Mouse (Mus musculus) lung, embryonic 15.5 days (tissue): ENCODE measurements around the gene Cyp27b1. TPM values are rescaled to one million over a fixed set of nuclear protein-coding genes. Genes with fewer than 3 reads are reported as not detected.

Experiments used
- ATAC-seq: fragments of 200-750 bp; cut with Nextera tagmentation; 2 replicates; pipeline ENCODE4 v1.8.0; 2017; ENCODE audit warnings: moderate number of reproducible peaks, borderline replicate concordance; ENCODE audit not compliant: low FRiP score, low TSS enrichment; ENCODE audit errors: extremely low read depth
- H3K27ac ChIP-seq: fragments of 300-500 bp; sonication (generic); 2 replicates; pipeline ENCODE4 v1.5.1; 2015; ENCODE audit warnings: moderate library complexity, mild to moderate bottlenecking, inconsistent platforms
- H3K27me3 ChIP-seq: fragments of 300-500 bp; sonication (generic); 2 replicates; pipeline ENCODE4 v1.6.1; 2015; ENCODE audit warnings: inconsistent platforms
- H3K36me3 ChIP-seq: fragments of 300-500 bp; sonication (generic); 2 replicates; pipeline ENCODE4 v1.6.1; 2015; ENCODE audit warnings: inconsistent platforms
- H3K4me1 ChIP-seq: fragments of 300-500 bp; sonication (generic); 2 replicates; pipeline ENCODE4 v1.6.1; 2015; ENCODE audit warnings: inconsistent platforms
- H3K4me2 ChIP-seq: fragments of 300-500 bp; sonication (generic); 2 replicates; pipeline ENCODE4 v1.6.1; 2015; ENCODE audit warnings: inconsistent platforms, mild to moderate bottlenecking, moderate library complexity
- H3K4me3 ChIP-seq: fragments of 300-500 bp; sonication (generic); 2 replicates; pipeline ENCODE4 v1.5.1; 2015; ENCODE audit warnings: mild to moderate bottlenecking, inconsistent platforms
- H3K9ac ChIP-seq: fragments of 300-500 bp; sonication (generic); 2 replicates; pipeline ENCODE4 v1.6.1; 2015; ENCODE audit warnings: inconsistent platforms
- H3K9me3 ChIP-seq: fragments of 300-500 bp; sonication (generic); 2 replicates; pipeline ENCODE4 v1.6.1; 2016; ENCODE audit warnings: inconsistent platforms
- WGBS: fragments of 180-500 bp; shearing (Covaris S2); methylation state at CpG from one replicate; pipeline ENCODE4 v1.1.7; 2015; 5-methylcytosine and 5-hydroxymethylcytosine counted together
- polyA plus RNA-seq: library from polyadenylated mRNA; unstranded; fragments of >200 nt; fragmentation: Nextera tagmentation; extraction: Ambion mirVana; gene quantifications from 2 replicates; pipeline ENCODE4 v1.2.1, GENCODE M21; 2015

The Cyp27b1 gene
- polyA plus RNA-seq, result 0.16 and 0.25 TPM in 2 replicates

DNA sequence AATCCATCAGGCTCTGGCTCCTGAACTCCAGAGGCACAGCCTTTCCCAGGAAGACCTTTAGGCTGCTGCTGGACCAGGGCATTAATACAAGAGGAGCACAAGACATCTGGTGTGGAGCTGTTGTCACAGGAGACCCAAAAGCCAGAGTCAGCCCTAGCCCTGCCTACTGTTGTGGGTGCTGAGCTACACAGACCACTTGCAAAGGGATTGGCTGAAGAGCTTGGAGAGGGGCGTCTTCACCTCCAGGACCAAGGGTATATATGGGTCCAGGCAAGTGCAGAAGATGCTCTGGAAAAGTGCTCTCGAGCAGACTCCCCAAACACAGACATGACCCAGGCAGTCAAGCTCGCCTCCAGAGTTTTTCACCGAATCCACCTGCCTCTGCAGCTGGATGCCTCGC, at the start of gene Cyp27b1:
Gene Cyp27b1, plus strand, starts transcription at position 297 of the 400 bp plus-strand sequence.
- Histone ChIP-seq H3K4me3 (peak within 1 kb of the TSS; percentile 20; the same call in 1 of the 2 replicates), H3K27me3 (peaks cover 54% of the 10 kb centered on the region), H3K27ac (no peak within 1 kb of the TSS), H3K9ac (no peak within 1 kb of the TSS), H3K36me3 (peaks cover 7% of the 10 kb centered on the region; the same call in 1 of the 2 replicates), H3K4me2 (peak within 1 kb of the TSS; percentile 44), H3K4me1 (peaks cover 19% of the 10 kb centered on the region), H3K9me3 (no peaks in the 10 kb centered on the region)
- no peak for ATAC-seq
- 41% methylated on average over 5 of the region's 5 CpGs for WGBS

DNA sequence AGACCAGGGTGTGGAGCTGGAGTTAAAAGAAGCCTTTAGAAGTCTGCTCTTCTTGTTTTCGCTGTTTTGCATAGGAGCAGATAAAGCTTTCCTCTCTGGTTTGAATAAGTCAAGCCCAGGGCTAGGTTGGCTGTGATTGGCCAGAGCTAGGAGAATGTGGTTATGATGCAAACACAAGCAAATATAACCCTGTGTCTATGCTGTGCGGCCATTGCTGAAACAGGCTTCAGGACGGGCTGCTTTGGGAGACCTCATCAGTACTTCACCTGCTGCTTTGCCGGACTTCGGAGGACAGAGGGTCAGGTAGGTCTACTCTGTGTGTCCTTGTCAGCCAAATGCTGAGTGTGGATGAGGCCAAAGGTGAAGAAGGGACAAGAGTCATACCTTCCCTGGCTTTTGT, 47.5 kb upstream of the Cyp27b1 start, which contains the start of gene Avil:
Gene Avil, plus strand, starts transcription at position 181 of the 400 bp plus-strand sequence.
- ATAC-seq, result no peak
- 83% methylated on average over 5 of the region's 5 CpGs for WGBS
- H3K9ac ChIP-seq, result no peak within 1 kb of the TSS

DNA sequence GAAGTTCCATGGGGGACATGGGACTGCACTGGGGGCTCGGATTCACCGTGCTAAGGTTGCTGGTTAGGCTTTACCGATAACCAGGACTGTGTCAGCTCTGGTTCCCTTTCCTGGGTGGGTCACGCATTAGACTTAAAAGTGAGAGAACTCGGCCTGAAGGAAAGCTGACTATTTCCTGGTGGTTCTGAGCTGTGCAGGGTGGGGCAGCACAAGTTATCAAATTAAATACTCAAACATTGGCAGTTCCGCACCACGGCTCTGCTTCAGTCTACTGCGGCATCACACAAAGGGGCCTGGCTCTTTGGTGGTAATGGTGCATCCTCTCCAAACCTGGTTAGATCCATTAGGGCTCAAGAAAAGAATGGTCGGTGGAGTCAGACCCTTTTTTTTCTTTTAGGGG, 46.8 kb upstream of the Cyp27b1 start:
- 81% methylated on average over 9 of the region's 9 CpGs for WGBS
- H3K27ac ChIP-seq, result no peak overlapping the region
- no peaks in the 10 kb centered on the region for H3K27me3 ChIP-seq
- no peak overlapping the region for H3K9ac ChIP-seq
- no peaks in the 10 kb centered on the region for H3K9me3 ChIP-seq
- H3K4me2 ChIP-seq, result no peak overlapping the region
- H3K4me3 ChIP-seq, result no peak overlapping the region
- H3K4me1 ChIP-seq, result 0 out of 2 replicates have a peak, but pooled peaks cover 4% of the 10 kb centered on the region
- ATAC-seq, result no peak
- H3K36me3 ChIP-seq, result peaks cover 24% of the 10 kb centered on the region

More for the DNA sequence above, 47.5 kb upstream of the Cyp27b1 start, which contains the start of gene Avil:
- peaks cover 28% of the 10 kb centered on the region for H3K36me3 ChIP-seq
- H3K9me3 ChIP-seq, result no peaks in the 10 kb centered on the region
- H3K4me2 ChIP-seq, result no peak within 1 kb of the TSS
- no peak within 1 kb of the TSS for H3K4me3 ChIP-seq
- H3K4me1 ChIP-seq, result 0 out of 2 replicates have a peak, but pooled peaks cover 4% of the 10 kb centered on the region
- H3K27ac ChIP-seq, result no peak within 1 kb of the TSS
- H3K27me3 ChIP-seq, result no peaks in the 10 kb centered on the region

DNA sequence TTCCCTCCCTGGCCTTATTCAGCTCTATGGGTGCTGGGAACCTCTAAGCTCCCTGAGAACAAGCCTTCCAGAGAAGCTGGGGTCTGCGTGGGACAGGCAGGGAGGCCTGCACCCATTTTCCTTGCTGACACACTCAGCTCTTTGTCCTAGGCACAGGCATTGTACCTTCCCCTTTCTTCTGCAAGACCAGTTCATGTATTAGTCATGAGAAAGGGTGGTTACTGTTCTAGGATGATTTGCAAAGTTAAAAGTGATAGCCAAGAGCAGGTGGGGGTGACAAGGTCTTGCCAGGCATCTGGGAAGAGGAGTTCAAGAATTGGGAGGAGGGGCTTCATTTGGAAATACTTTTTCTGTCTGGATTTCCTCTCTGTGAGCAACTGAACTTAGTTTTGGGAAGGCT, 46.0 kb upstream of the Cyp27b1 start:
- Histone ChIP-seq H3K9ac (no peak overlapping the region), H3K4me2 (no peak overlapping the region)
- 82% methylated on average over 1 of the region's 1 CpGs for WGBS

DNA sequence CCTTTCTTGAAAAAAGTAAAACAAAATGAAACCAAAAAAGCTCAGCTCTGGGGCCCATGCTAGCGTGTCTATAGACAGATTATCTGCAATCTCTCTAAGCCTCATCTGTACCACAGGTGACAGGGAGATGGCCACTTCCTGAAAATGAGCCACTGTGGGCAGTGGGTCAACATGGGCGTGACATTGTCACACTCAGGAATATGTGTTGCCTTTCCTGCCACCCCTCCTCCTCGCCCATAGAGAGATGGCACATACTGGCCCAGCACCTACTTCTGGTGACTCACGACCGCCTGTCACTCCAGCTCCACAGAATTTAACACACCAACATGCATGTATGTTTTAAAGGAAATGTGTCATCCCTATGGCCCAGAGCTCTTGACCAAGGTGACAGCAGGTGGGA, 45.3 kb upstream of the Cyp27b1 start:
- H3K27me3 ChIP-seq, result no peaks in the 10 kb centered on the region
- peaks cover 17% of the 10 kb centered on the region for H3K36me3 ChIP-seq
- no peak overlapping the region for H3K4me2 ChIP-seq
- H3K9ac ChIP-seq, result no peak overlapping the region
- no peak overlapping the region for H3K27ac ChIP-seq
- H3K9me3 ChIP-seq, result no peaks in the 10 kb centered on the region
- no peak overlapping the region for H3K4me3 ChIP-seq
- H3K4me1 ChIP-seq, result 0 out of 2 replicates have a peak, but pooled peaks cover 4% of the 10 kb centered on the region
- no peak for ATAC-seq
- WGBS, result 80% methylated on average over 5 of the region's 5 CpGs

More for the DNA sequence above, 46.0 kb upstream of the Cyp27b1 start:
- Histone ChIP-seq H3K4me1 (0 out of 2 replicates have a peak, but pooled peaks cover 4% of the 10 kb centered on the region), H3K27me3 (no peaks in the 10 kb centered on the region), H3K27ac (no peak overlapping the region), H3K36me3 (peaks cover 24% of the 10 kb centered on the region), H3K4me3 (no peak overlapping the region), H3K9me3 (no peaks in the 10 kb centered on the region)
- no peak for ATAC-seq

DNA sequence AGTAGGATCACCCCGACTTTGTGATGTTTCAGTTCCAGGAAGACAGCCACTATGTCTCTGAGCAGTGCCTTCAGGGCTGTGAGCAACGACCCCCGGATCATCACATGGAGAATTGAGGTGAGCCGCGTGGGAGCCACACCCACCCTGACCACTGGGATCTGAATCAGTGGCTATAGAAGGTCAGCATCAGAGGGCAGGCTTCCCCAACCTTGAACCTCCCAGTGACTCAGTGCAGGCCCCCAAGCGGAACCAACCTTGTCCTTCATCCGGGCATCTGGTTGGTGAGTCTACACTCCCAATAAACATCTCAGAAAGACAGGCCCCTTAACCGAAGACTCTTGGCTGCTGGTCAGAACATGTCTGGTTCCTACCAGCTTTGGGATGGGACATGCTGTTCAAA, 44.7 kb upstream of the Cyp27b1 start:
- H3K9ac ChIP-seq, result no peak overlapping the region
- H3K9me3 ChIP-seq, result no peaks in the 10 kb centered on the region
- peaks cover 12% of the 10 kb centered on the region for H3K36me3 ChIP-seq
- H3K27me3 ChIP-seq, result no peaks in the 10 kb centered on the region
- ATAC-seq, result no peak
- H3K4me1 ChIP-seq, result 0 out of 2 replicates have a peak, but pooled peaks cover 4% of the 10 kb centered on the region
- no peak overlapping the region for H3K27ac ChIP-seq
- H3K4me3 ChIP-seq, result no peak overlapping the region
- no peak overlapping the region for H3K4me2 ChIP-seq
- 86% methylated on average over 8 of the region's 8 CpGs for WGBS

DNA sequence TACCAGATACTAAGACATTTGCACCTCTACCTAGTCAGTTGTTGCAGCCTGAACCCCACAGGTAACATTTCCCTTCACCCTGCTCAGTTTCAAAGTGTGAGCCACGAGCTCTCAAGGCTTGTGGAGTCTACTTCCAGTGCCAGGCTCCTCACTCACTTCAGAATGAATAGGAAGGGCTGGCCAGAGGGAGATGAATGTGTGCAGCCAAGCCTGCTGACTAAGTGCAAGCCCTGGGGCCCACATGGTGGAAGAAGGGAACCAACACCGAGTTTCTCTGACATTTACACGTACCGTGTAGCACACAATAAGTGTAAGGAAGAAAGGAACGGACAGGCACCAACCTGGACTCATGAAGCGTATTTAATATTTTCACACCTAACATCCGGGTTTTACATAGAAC, 44.2 kb upstream of the Cyp27b1 start:
- ATAC-seq, result no peak
- 75% methylated on average over 7 of the region's 7 CpGs for WGBS
- Histone ChIP-seq H3K4me1 (0 out of 2 replicates have a peak, but pooled peaks cover 4% of the 10 kb centered on the region), H3K4me2 (no peak overlapping the region), H3K4me3 (no peak overlapping the region), H3K9ac (no peak overlapping the region), H3K36me3 (peaks cover 7% of the 10 kb centered on the region), H3K27me3 (no peaks in the 10 kb centered on the region), H3K9me3 (no peaks in the 10 kb centered on the region), H3K27ac (no peak overlapping the region)

DNA sequence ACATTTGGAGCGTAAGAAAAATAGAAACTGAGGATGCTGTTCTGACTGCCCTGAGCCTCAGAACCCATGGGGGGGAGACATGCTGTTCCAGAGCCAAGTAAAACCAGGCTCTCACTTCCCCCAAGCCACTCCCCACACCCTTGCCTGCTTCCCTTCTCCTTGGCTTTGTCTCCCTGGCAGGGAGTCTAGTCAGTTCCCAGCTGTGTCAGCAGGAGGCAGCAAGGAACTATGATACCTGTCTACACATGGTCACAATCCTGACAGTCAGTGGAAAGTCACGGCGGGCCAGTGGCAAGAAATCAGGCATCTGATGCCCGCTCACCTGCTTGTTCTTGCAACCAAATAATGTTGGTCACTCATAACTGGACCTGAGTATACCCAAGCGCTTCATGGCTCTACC, 31.6 kb upstream of the Cyp27b1 start:
- ATAC-seq, result no peak
- WGBS, result 57% methylated on average over 5 of the region's 5 CpGs
- H3K36me3 ChIP-seq, result no peaks in the 10 kb centered on the region

DNA sequence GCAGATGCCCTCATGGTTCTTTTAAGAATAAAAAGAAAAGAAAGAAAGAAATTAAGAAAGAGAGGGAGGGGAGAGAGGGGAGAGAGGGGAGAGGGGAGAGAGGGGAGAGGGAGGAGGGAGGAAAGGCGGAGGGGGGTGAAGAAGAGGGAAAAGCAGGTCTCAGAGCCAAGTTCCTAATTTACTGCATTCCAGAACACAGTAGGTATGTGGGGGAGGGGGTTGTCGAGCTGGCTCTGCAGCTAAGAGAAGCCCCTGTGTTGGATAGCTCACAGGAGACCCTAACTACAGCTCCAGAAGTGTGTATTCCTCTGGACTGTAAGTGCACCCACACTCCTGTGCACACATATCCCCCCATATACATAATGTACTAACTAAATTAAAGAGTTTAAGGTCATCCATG, 31.0 kb upstream of the Cyp27b1 start:
- Histone ChIP-seq H3K4me2 (no peak overlapping the region), H3K9ac (no peak overlapping the region), H3K27me3 (no peaks in the 10 kb centered on the region), H3K27ac (no peak overlapping the region), H3K9me3 (no peaks in the 10 kb centered on the region), H3K4me3 (no peak overlapping the region), H3K36me3 (peaks cover 5% of the 10 kb centered on the region), H3K4me1 (no peaks in the 10 kb centered on the region)
- WGBS, result 18% methylated on average over 2 of the region's 2 CpGs
- ATAC-seq, result no peak

More for the DNA sequence above, 31.6 kb upstream of the Cyp27b1 start:
- no peak overlapping the region for H3K4me3 ChIP-seq
- H3K27ac ChIP-seq, result no peak overlapping the region
- no peak overlapping the region for H3K9ac ChIP-seq
- no peaks in the 10 kb centered on the region for H3K27me3 ChIP-seq
- no peaks in the 10 kb centered on the region for H3K4me1 ChIP-seq
- no peaks in the 10 kb centered on the region for H3K9me3 ChIP-seq
- H3K4me2 ChIP-seq, result no peak overlapping the region

DNA sequence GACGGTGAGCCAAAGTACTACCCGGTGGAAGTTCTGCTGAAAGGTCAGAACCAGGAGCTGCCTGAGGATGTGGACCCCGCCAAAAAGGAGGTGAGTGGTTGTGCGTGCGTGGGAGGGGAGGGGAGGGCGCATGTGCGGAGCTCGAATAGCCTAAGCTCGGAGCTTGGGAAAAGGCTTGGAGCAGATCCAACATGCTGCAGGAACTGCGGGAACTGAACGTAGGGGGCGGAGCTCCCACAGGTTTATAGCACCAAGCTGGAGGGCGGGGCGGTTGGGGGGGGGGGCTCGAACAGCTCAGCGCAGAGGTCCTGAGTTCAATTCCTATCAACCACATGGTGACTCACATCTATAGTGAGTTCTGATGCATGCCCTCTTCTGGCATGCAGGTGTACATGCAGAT, 29.6 kb upstream of the Cyp27b1 start:
- 58% methylated on average over 16 of the region's 16 CpGs for WGBS
- H3K4me2 ChIP-seq, result no peak overlapping the region
- H3K27me3 ChIP-seq, result no peaks in the 10 kb centered on the region
- H3K36me3 ChIP-seq, result peaks cover 16% of the 10 kb centered on the region
- H3K9ac ChIP-seq, result no peak overlapping the region
- H3K4me1 ChIP-seq, result no peaks in the 10 kb centered on the region
- H3K27ac ChIP-seq, result no peak overlapping the region
- no peak overlapping the region for H3K4me3 ChIP-seq
- no peak for ATAC-seq
- H3K9me3 ChIP-seq, result no peaks in the 10 kb centered on the region

DNA sequence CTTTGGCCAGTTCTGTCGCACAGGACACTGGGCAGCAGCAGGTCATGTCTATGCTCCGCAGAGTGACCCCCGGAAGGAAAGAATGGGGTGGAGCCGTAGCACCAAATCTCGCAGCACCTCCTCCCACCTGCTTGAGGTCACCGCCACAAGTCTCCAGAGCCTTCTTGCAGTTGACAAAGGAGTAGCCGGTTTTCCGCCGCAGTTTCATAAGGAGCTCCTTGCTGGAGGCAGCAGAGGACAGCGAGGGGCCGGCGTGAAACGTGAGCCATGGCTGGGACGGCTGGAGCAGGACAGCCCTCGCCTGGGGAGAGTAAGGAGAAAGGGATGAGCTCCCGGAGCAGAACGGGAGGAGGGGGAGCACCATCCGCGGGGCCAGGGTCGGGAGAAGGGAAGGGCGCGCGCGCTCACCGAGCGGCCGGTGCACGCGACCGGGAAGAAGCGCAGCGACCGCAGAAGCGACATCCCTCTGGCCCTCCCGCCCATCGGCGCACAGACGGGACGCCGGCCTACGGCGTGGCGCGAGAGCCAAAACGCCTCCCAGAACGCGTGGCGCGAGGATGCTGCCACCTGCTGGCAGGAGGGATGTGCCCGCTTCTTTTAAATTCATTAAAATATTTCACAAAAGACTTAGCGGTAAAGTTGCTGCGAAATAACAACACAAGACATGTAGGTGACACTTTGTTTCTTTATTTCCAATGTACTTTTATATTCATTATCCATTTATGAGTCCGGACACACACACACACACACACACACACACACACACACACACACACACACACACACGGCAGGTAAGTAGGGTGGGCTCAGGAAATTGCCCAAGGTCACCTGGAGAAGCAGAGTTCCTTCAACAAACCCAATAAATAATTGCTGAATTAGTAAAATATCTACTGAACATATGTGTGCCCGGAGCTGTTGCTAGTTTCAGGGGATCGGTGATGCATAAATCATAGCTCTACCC, 17.4 kb upstream of the Cyp27b1 start, which contains the start of gene Tsfm:
Gene Tsfm, minus strand, starts transcription at position 505 of the 961 bp plus-strand sequence.
- Histone ChIP-seq H3K4me1 (0 out of 2 replicates have a peak, but pooled peaks cover 10% of the 10 kb centered on the region), H3K4me2 (peak within 1 kb of the TSS; percentile 83), H3K36me3 (peaks cover 33% of the 10 kb centered on the region), H3K9ac (peak within 1 kb of the TSS; percentile 93), H3K4me3 (peak within 1 kb of the TSS; percentile 96), H3K27me3 (no peaks in the 10 kb centered on the region), H3K9me3 (no peaks in the 10 kb centered on the region), H3K27ac (peak within 1 kb of the TSS; percentile 77)
- peak; percentile 83; the same call in 1 of the 2 replicates for ATAC-seq
- WGBS, result 5% methylated on average over 55 of the region's 56 CpGs

DNA sequence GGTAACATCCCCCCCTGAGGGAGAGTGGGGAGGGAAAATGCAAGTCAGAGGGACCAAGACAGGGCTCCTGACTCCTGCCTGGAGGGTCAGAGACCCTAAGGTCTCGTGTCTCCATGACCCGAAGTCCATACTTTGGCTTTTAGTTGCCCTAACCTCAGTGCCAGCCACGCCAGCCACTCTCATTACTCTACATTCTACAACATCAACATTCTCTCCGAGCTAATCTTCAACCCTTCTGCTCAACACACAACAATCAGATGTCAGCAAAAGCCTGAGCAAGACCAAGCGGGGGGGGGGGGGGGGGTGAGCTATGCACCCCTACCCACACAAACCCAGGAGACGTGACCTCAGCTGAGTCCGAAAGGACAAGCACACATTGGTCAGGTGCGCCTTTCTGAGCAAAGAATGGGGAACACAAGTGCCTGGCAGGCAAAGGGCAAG, 14.7 kb upstream of the Cyp27b1 start:
- no peaks in the 10 kb centered on the region for H3K9me3 ChIP-seq
- H3K9ac ChIP-seq, result no peak overlapping the region
- H3K4me3 ChIP-seq, result no peak overlapping the region
- 0 out of 2 replicates have a peak, but pooled peaks cover 10% of the 10 kb centered on the region for H3K4me1 ChIP-seq
- no peak for ATAC-seq
- H3K27me3 ChIP-seq, result no peaks in the 10 kb centered on the region
- H3K27ac ChIP-seq, result no peak overlapping the region
- no peak overlapping the region for H3K4me2 ChIP-seq
- WGBS, result 74% methylated on average over 8 of the region's 8 CpGs
- peaks cover 6% of the 10 kb centered on the region for H3K36me3 ChIP-seq
